ENCODE assay signal across 27 mouse cellular contexts in genomic region chr14:34314796-34315195, GRCm38 (mm10). TPM values are rescaled to one million over a fixed set of nuclear protein-coding genes. Genes with fewer than 3 reads are reported as not detected.
DNase-seq lines count a peak whose midpoint lies in the region; ATAC-seq and TF ChIP-seq lines count a peak whose summit lies in the region.
"Had no signal": no experiment of that assay in that cellular context is flagged by ENCODE, and none has a peak within 500 bp of the region (broad histone marks: within the 10 kb centered on the region; RNA-seq: fewer than 3 reads in every experiment).

No protein-coding gene starts in this region.

- H3K9ac ChIP-seq in hindbrain, embryonic 16.5 days (ENCODE audit: low read depth, low read length) = no peak overlapping the region
- H3K9ac ChIP-seq in hindbrain, embryonic 11.5 days (ENCODE audit: low read depth, low read length) = no peak overlapping the region
- H3K9ac ChIP-seq in liver, embryonic 14.5 days (replicated peaks) = no peak overlapping the region
- H3K9ac ChIP-seq: embryonic facial prominence, embryonic 13.5 days; lung, embryonic 15.5 days; neural tube, embryonic 13.5 days had no signal

- TF ChIP-seq CTCF in layer of hippocampus, adult 2 months (conservative IDR thresholded peaks at IDR 0.05) = no peak
- TF ChIP-seq CTCF in E14TG2a.4 (conservative IDR thresholded peaks at IDR 0.05; ENCODE audit: low read length) = no peak
- TF ChIP-seq CTCF in liver, embryonic 14.5 days (IDR thresholded peaks at IDR 0.05; ENCODE audit: low read depth) = no peak

- TF ChIP-seq EP300 in liver, embryonic 14.5 days (IDR thresholded peaks at IDR 0.05; ENCODE audit: low read depth) = no peak

- H3K27ac ChIP-seq in hindbrain, embryonic 16.5 days (ENCODE audit: low read depth, low read length) = no peak overlapping the region
- H3K27ac ChIP-seq in hindbrain, embryonic 11.5 days (ENCODE audit: low read depth, low read length) = no peak overlapping the region
- no peak overlapping the region for H3K27ac ChIP-seq in layer of hippocampus, adult 2 months
- H3K27ac ChIP-seq in liver, embryonic 14.5 days = no peak overlapping the region
- H3K27ac ChIP-seq: embryonic facial prominence, embryonic 13.5 days; heart, adult 2 months; limb, embryonic 10.5 days; lung, embryonic 15.5 days; neural tube, embryonic 13.5 days had no signal

- WGBS in hindbrain, embryonic 16.5 days = 83% methylated on average over 3 of the region's 3 CpGs
- WGBS in hindbrain, embryonic 11.5 days = 90% methylated on average over 3 of the region's 3 CpGs
- 46% methylated on average over 3 of the region's 3 CpGs for WGBS in liver, embryonic 14.5 days (ENCODE audit: insufficient replicate concordance)

- H3K9me3 ChIP-seq in hindbrain, embryonic 16.5 days (ENCODE audit: control insufficient read depth, low read length) = no peaks in the 10 kb centered on the region
- H3K9me3 ChIP-seq in hindbrain, embryonic 11.5 days (ENCODE audit: control insufficient read depth, low read length) = no peaks in the 10 kb centered on the region
- no peaks in the 10 kb centered on the region for H3K9me3 ChIP-seq in E14TG2a.4 (ENCODE audit: low read length)
- no peaks in the 10 kb centered on the region for H3K9me3 ChIP-seq in liver, embryonic 14.5 days (ENCODE audit: control insufficient read depth, low read length)
- H3K9me3 ChIP-seq: embryonic facial prominence, embryonic 13.5 days; limb, embryonic 10.5 days; lung, embryonic 15.5 days; neural tube, embryonic 13.5 days had no signal

- no peak for DNase-seq in hindbrain, embryonic 11.5 days (ENCODE audit: low spot score)
- DNase-seq in layer of hippocampus, adult 2 months (ENCODE audit: low spot score in 2 of 2) = no peak
- no peak for DNase-seq in layer of hippocampus, adult 11-12 months (ENCODE audit: low spot score)
- no peak for DNase-seq in liver, embryonic 14.5 days (ENCODE audit: low read depth in 3 of 3, low spot score in 3 of 3)
- no peak for DNase-seq in heart, adult 9 months (ENCODE audit: low spot score in 2 of 2)
- DNase-seq: adrenal gland, postnatal 14 days; cerebellum, adult 9-11 months; gastrocnemius, postnatal 25 days; heart, adult 2 months; kidney, adult 18-20 months; right cerebral cortex, postnatal 14 days; spleen, adult 18-20 months; thymus, postnatal 25 days had no signal

- H3K36me3 ChIP-seq in hindbrain, embryonic 16.5 days (ENCODE audit: control insufficient read depth, insufficient read depth, low read length) = no peaks in the 10 kb centered on the region
- no peaks in the 10 kb centered on the region for H3K36me3 ChIP-seq in hindbrain, embryonic 11.5 days (ENCODE audit: control insufficient read depth, insufficient read depth, low read length)
- H3K36me3 ChIP-seq in E14TG2a.4 (ENCODE audit: insufficient read depth, low read length) = peaks cover 52% of the 10 kb centered on the region
- 0 out of 2 replicates have a peak, but pooled peaks cover under 1% of the 10 kb centered on the region for H3K36me3 ChIP-seq in liver, embryonic 14.5 days (replicated peaks; ENCODE audit: control insufficient read depth, insufficient read depth, low read depth)
- H3K36me3 ChIP-seq: lung, embryonic 15.5 days had no signal

- peaks cover 22% of the 10 kb centered on the region for H3K4me1 ChIP-seq in hindbrain, embryonic 16.5 days (ENCODE audit: control insufficient read depth, insufficient read depth, low read depth, low read length)
- no peaks in the 10 kb centered on the region for H3K4me1 ChIP-seq in hindbrain, embryonic 11.5 days (replicated peaks; ENCODE audit: control insufficient read depth, insufficient read depth, low read length)
- H3K4me1 ChIP-seq in E14TG2a.4 (replicated peaks; ENCODE audit: low read depth, low read length) = peaks cover 63% of the 10 kb centered on the region
- peaks cover 0 to 1% of the 10 kb centered on the region in 2 experiments; a peak in 1 of 4 replicates for H3K4me1 ChIP-seq in liver, embryonic 14.5 days (replicated peaks; ENCODE audit: control insufficient read depth in 2 of 2, insufficient read depth in 2 of 2, low read length in 1 of 2)

- no peak for ATAC-seq in hindbrain, embryonic 16.5 days
- no peak for ATAC-seq in hindbrain, embryonic 11.5 days (ENCODE audit: low FRiP score)
- no peak for ATAC-seq in liver, embryonic 14.5 days (ENCODE audit: insufficient read depth)
- ATAC-seq: forebrain, embryonic 14.5 days had no signal

- H3K4me2 ChIP-seq in hindbrain, embryonic 16.5 days (ENCODE audit: low read length) = peak overlapping the region; percentile 37
- no peak overlapping the region for H3K4me2 ChIP-seq in hindbrain, embryonic 11.5 days (replicated peaks; ENCODE audit: low read depth, low read length)
- H3K4me2 ChIP-seq in liver, embryonic 14.5 days (ENCODE audit: low read depth) = peak overlapping the region; percentile 41
- H3K4me2 ChIP-seq: embryonic facial prominence, embryonic 13.5 days; lung, embryonic 15.5 days; midbrain, embryonic 11.5 days had no signal

- H3K27me3 ChIP-seq in hindbrain, embryonic 16.5 days (replicated peaks; ENCODE audit: control insufficient read depth, insufficient read depth, low read length) = no peaks in the 10 kb centered on the region
- H3K27me3 ChIP-seq in hindbrain, embryonic 11.5 days (ENCODE audit: control insufficient read depth, insufficient read depth, low read length) = no peaks in the 10 kb centered on the region
- H3K27me3 ChIP-seq in E14TG2a.4 (ENCODE audit: insufficient read depth, low read length) = no peaks in the 10 kb centered on the region
- no peaks in the 10 kb centered on the region for H3K27me3 ChIP-seq in liver, embryonic 14.5 days (ENCODE audit: control insufficient read depth, insufficient read depth, low read length)
- H3K27me3 ChIP-seq: embryonic facial prominence, embryonic 13.5 days; lung, embryonic 15.5 days; neural tube, embryonic 13.5 days had no signal

- no peak overlapping the region for H3K4me3 ChIP-seq in hindbrain, embryonic 16.5 days (ENCODE audit: low read length)
- no peak overlapping the region for H3K4me3 ChIP-seq in hindbrain, embryonic 11.5 days (ENCODE audit: low read depth, low read length)
- peak overlapping the region; percentile 95; the same call in 1 of the 2 replicates for H3K4me3 ChIP-seq in layer of hippocampus, adult 2 months
- H3K4me3 ChIP-seq in E14TG2a.4 (replicated peaks; ENCODE audit: low read length) = peak overlapping the region; percentile 98
- H3K4me3 ChIP-seq in liver, embryonic 14.5 days (ENCODE audit: insufficient read depth in 1 of 2, low read depth in 2 of 2, low read length in 2 of 2) = 0 out of 4 replicates have a peak overlapping the region, but pooled peaks of 1 of the 2 experiments have one; percentile 41
- H3K4me3 ChIP-seq: embryonic facial prominence, embryonic 13.5 days; heart, adult 2 months; limb, embryonic 10.5 days; lung, embryonic 15.5 days had no signal

RNA-seq across cellular contexts. Expression of gene Glud1, which starts 4.3 kb away (rescaled TPM):
- polyA plus RNA-seq in hindbrain, embryonic 16.5 days (2015; fragmentation: Nextera tagmentation; extraction: Ambion mirVana) = 112 and 115 TPM in 2 replicates
- polyA plus RNA-seq in hindbrain, embryonic 11.5 days (2014; fragmentation: Nextera tagmentation; extraction: Ambion mirVana) = 86.0 and 95.1 TPM in 2 replicates
- 100 to 1,000 TPM; 316 to 317 TPM for total RNA-seq in layer of hippocampus, adult 2 months (2021)
- polyA plus RNA-seq in liver, embryonic 14.5 days (2012; rRNA removed) = 140 and 186 TPM in 2 replicates
- polyA plus RNA-seq in liver, embryonic 14.5 days (2014; fragmentation: Nextera tagmentation; extraction: Ambion mirVana) = 145 and 151 TPM in 2 replicates

RNA-seq across cellular contexts. Expression of gene Shld2, which starts 4.5 kb away (rescaled TPM):
- 5.4 and 5.8 TPM in 2 replicates for polyA plus RNA-seq in hindbrain, embryonic 16.5 days (2015; fragmentation: Nextera tagmentation; extraction: Ambion mirVana)
- polyA plus RNA-seq in hindbrain, embryonic 11.5 days (2014; fragmentation: Nextera tagmentation; extraction: Ambion mirVana) = 7.1 and 8.5 TPM in 2 replicates
- total RNA-seq in layer of hippocampus, adult 2 months (2021) = 10 to 100 TPM; 13.0 to 15.5 TPM
- 2.0 and 3.0 TPM in 2 replicates for polyA plus RNA-seq in liver, embryonic 14.5 days (2012; rRNA removed)
- 4.8 and 5.6 TPM in 2 replicates for polyA plus RNA-seq in liver, embryonic 14.5 days (2014; fragmentation: Nextera tagmentation; extraction: Ambion mirVana)

RNA-seq across cellular contexts. Expression of gene Fam25c, which starts 40.4 kb away (rescaled TPM):
- not detected in 2 replicates for polyA plus RNA-seq in hindbrain, embryonic 16.5 days (2015; fragmentation: Nextera tagmentation; extraction: Ambion mirVana)
- not detected in 2 replicates for polyA plus RNA-seq in hindbrain, embryonic 11.5 days (2014; fragmentation: Nextera tagmentation; extraction: Ambion mirVana)
- not detected for total RNA-seq in layer of hippocampus, adult 2 months (2021)
- 0.48 TPM in 1 of 2 replicates, not detected in the other for polyA plus RNA-seq in liver, embryonic 14.5 days (2012; rRNA removed)
- polyA plus RNA-seq in liver, embryonic 14.5 days (2014; fragmentation: Nextera tagmentation; extraction: Ambion mirVana) = 0.28 and 0.40 TPM in 2 replicates
- total RNA-seq: heart, adult 2 months; hematopoietic stem cell, adult 5-6 weeks; left cerebral cortex, adult 18-20 months; MEL had no signal
- polyA plus RNA-seq: brain, embryonic 14.5 days; cortical plate, adult 2 months; forebrain, embryonic 14.5 days; heart, adult 2 months; heart, embryonic 16.5 days; limb, embryonic 10.5 days; lung, embryonic 15.5 days; midbrain, embryonic 11.5 days; neural tube, embryonic 13.5 days had no signal

RNA-seq across cellular contexts. Expression of gene Sncg, which starts 59.8 kb away (rescaled TPM):
- polyA plus RNA-seq in hindbrain, embryonic 16.5 days (2015; fragmentation: Nextera tagmentation; extraction: Ambion mirVana) = 188 and 207 TPM in 2 replicates
- polyA plus RNA-seq in hindbrain, embryonic 11.5 days (2014; fragmentation: Nextera tagmentation; extraction: Ambion mirVana) = 123 and 152 TPM in 2 replicates
- 1 to 10 TPM; 4.8 to 6.7 TPM for total RNA-seq in layer of hippocampus, adult 2 months (2021)
- 0.17 and 0.21 TPM in 2 replicates for polyA plus RNA-seq in liver, embryonic 14.5 days (2012; rRNA removed)
- polyA plus RNA-seq in liver, embryonic 14.5 days (2014; fragmentation: Nextera tagmentation; extraction: Ambion mirVana) = not detected in 2 replicates
- total RNA-seq: hematopoietic stem cell, adult 5-6 weeks; MEL had no signal

Comparison
In these comparisons a context has a peak if more than half of its experiments do, and no peak if none do; other contexts are left out.
1. H3K4me3 ChIP-seq: peak in layer of hippocampus, adult 2 months (single experiment) and E14TG2a.4 (single experiment); none in hindbrain, embryonic 16.5 days (single experiment) and hindbrain, embryonic 11.5 days (single experiment).